Comparison of ENCODE assay signal across 36 mouse cellular contexts in the genomic region with DNA sequence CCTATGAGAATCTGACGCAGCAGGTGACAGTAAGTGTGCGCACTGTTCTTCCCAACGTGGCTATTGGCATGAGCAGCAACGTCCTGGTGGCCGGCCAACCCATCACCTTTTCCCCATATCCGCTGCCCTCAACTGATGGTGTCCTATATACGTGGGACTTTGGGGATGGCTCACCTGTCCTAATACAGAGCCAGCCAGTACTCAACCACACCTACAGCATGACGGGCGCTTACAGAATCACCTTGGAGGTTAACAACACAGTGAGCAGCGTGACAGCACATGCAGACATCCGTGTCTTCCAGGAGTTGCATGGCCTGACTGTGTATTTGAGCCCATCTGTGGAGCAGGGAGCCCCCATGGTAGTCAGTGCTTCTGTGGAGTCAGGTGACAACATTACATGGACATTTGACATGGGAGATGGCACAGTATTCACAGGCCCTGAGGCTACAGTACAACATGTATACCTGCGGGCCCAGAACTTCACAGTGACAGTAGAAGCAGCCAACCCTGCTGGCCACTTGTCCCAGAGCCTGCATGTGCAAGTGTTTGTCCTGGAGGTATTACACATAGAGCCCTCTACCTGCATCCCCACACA. TPM values are rescaled to one million over a fixed set of nuclear protein-coding genes. Genes with fewer than 3 reads are reported as not detected.
"Had no signal": no experiment of that assay in that cellular context is flagged by ENCODE, and none has a peak within 500 bp of the region (broad histone marks: within the 10 kb centered on the region; RNA-seq: fewer than 3 reads in every experiment).

No protein-coding gene starts in this region.

- H3K9me3 ChIP-seq: heart, embryonic 10.5 days; heart, embryonic 12.5 days; heart, embryonic 13.5 days; heart, embryonic 15.5 days; hindbrain, embryonic 10.5 days; hindbrain, embryonic 12.5 days; hindbrain, embryonic 13.5 days; hindbrain, embryonic 15.5 days; intestine, embryonic 15.5 days; kidney, embryonic 15.5 days had no signal

- H3K4me2 ChIP-seq: heart, embryonic 11.5 days; heart, embryonic 12.5 days; heart, embryonic 13.5 days; heart, embryonic 15.5 days; hindbrain, embryonic 12.5 days; hindbrain, embryonic 13.5 days; hindbrain, embryonic 14.5 days; hindbrain, embryonic 15.5 days; intestine, embryonic 15.5 days; kidney, embryonic 15.5 days had no signal

- H3K9ac ChIP-seq: heart, embryonic 12.5 days; heart, embryonic 13.5 days; heart, embryonic 15.5 days; hindbrain, embryonic 12.5 days; hindbrain, embryonic 13.5 days; hindbrain, embryonic 14.5 days; hindbrain, embryonic 15.5 days; intestine, embryonic 15.5 days; kidney, embryonic 15.5 days had no signal

- ATAC-seq: hindbrain, embryonic 16.5 days; hindbrain, postnatal 0 days; inflammation-experienced regulatory T-cells, adult 6 months; intestine, embryonic 15.5 days; intestine, embryonic 16.5 days; intestine, postnatal 0 days had no signal

- H3K4me1 ChIP-seq: heart, embryonic 10.5 days; heart, embryonic 12.5 days; heart, embryonic 13.5 days; heart, embryonic 15.5 days; hindbrain, embryonic 10.5 days; hindbrain, embryonic 12.5 days; hindbrain, embryonic 13.5 days; hindbrain, embryonic 15.5 days; intestine, embryonic 15.5 days; kidney, embryonic 15.5 days had no signal

- H3K27me3 ChIP-seq: heart, embryonic 12.5 days; heart, embryonic 13.5 days; heart, embryonic 15.5 days; hindbrain, embryonic 12.5 days; hindbrain, embryonic 13.5 days; hindbrain, embryonic 15.5 days; intestine, embryonic 15.5 days; kidney, embryonic 15.5 days had no signal

- DNase-seq: heart, postnatal 10 days; heart, postnatal 14 days; heart, postnatal 36 days; kidney, adult 11 months; kidney, adult 18-20 months; kidney, adult 2 months; kidney, adult 8-10 months; kidney, adult 9 months; kidney, postnatal 10 days; kidney, postnatal 14 days; kidney, postnatal 25 days; kidney, postnatal 36 days; kidney, postnatal 4 days; layer of hippocampus, adult 9-11 months; layer of hippocampus, postnatal 36 days had no signal

- H3K27ac ChIP-seq: heart, embryonic 10.5 days; heart, embryonic 13.5 days; heart, embryonic 15.5 days; hindbrain, embryonic 10.5 days; hindbrain, embryonic 12.5 days; hindbrain, embryonic 13.5 days; hindbrain, embryonic 14.5 days; hindbrain, embryonic 15.5 days; hindbrain, postnatal 0 days; intestine, embryonic 15.5 days; kidney, embryonic 15.5 days; kidney, postnatal 0 days; layer of hippocampus, adult 2 months had no signal

- H3K4me3 ChIP-seq: heart, embryonic 10.5 days; heart, embryonic 12.5 days; heart, embryonic 13.5 days; heart, embryonic 15.5 days; hindbrain, embryonic 10.5 days; hindbrain, embryonic 12.5 days; hindbrain, embryonic 13.5 days; hindbrain, embryonic 15.5 days; intestine, embryonic 15.5 days; kidney, embryonic 15.5 days; layer of hippocampus, adult 2 months had no signal

RNA-seq across cellular contexts. Expression of gene Rab26, which starts 38.7 kb away (rescaled TPM):
- total RNA-seq: heart, postnatal 25 days; heart, postnatal 36 days; hematopoietic stem cell, adult 5-6 weeks had no signal
